Mouse (Mus musculus): ENCODE measurements around the gene Ccdc183.

DNA sequence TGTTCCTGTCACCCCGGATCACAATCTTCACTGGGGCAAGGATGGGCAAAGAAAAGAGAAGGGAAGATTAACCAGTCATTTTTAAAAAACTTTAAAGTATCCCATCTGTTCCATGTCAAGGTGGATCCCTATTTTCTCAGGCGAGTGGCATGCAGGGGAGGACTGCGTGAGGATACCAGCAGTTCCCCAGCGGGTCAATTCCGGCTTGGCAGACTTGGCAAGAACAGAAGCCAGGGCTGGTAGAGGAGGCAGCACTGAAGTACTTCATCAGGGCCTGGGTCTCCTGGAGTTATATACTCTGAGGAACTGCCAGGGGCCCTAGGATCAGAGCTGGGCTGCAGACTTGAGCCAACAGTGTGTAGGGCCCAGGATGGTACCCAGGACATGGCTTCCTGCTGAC is 15.0 kb downstream of the Ccdc183 start:
- no peak for TF ChIP-seq CTCF (conservative IDR thresholded peaks at IDR 0.05; ENCODE audit: insufficient read depth, insufficient read length, low read depth, low read length)
- no peak for TF ChIP-seq POLR2A (IDR thresholded peaks at IDR 0.05; ENCODE audit: low read depth, low read length)
